Mouse (Mus musculus): ENCODE results near the gene Fhit. TPM values are rescaled to one million over a fixed set of nuclear protein-coding genes. Genes with fewer than 3 reads are reported as not detected.
"Not testable (repeated sequence)": the region's sequence is repeated elsewhere in the genome, so short reads cannot be mapped to it uniquely, and the experiment has no call there.

Fhit gene
- polyA plus RNA-seq, 1 experiment from 2014 or later: 1.6 TPM

DNA sequence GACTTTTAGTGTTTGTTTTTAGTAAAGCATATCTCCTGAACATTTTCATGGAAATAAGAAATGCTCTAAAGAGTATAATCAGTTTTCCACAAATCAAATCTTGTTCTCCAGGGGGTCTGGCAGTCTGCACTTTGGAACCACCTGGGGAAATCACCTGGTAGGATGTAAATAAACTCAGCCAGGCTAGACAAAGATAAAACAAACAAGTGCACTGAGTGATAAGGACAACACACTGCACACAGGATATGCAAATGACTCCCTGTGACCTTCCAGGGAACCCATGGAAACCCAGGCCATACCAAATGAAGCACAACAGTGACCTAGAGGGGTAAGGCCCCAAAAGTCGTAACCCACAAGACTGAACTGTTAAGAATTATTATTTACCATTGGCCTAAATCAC, 364.2 kb downstream of the Fhit start:
- H3K4me1 ChIP-seq (replicated peaks): no peaks in the 10 kb centered on the region
- no peaks in the 10 kb centered on the region for H3K27me3 ChIP-seq
- H3K4me2 ChIP-seq: no peak overlapping the region
- DNase-seq (no peak), ATAC-seq (ENCODE audit: low read depth) (no peak)
- no peak overlapping the region for H3K4me3 ChIP-seq (replicated peaks)
- no peak overlapping the region for H3K27ac ChIP-seq
- 42% methylated on average over 1 of the region's 1 CpGs for WGBS (ENCODE audit: insufficient replicate concordance)
- H3K36me3 ChIP-seq: no peaks in the 10 kb centered on the region
- no peak overlapping the region for H3K9ac ChIP-seq
- H3K9me3 ChIP-seq (replicated peaks): no peaks in the 10 kb centered on the region

DNA sequence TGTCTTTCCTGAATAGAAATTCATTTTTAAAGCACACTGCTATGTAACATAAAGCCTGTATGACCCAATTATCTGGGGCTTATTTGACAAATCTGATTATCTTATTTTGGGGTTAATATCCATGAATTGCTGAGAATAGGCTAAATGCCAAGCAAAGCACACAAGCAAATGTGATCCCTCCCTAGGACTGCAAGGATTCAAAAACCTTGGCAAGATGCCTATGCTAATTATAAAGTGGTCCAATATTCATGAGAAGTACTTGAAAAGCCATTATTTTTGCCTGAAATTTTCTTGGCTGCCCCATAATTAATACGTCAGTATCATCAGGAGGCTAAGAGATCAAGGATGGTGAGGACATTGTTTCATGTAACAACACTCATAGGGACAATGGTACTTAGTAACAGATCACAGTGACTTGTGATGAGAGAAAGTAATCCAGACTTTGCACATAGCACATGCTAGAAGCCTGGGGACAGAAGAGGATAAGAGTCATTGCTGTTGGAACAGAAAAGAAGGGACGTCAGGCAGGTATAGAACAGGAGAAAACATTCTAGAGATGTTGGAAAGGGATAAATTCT, 366.2 kb downstream of the Fhit start:
- ATAC-seq (ENCODE audit: low read depth) (no peak), DNase-seq (no peak)
- H3K4me2 ChIP-seq: no peak overlapping the region
- H3K9ac ChIP-seq: no peak overlapping the region
- H3K9me3 ChIP-seq (replicated peaks): no peaks in the 10 kb centered on the region
- no peak overlapping the region for H3K4me3 ChIP-seq (replicated peaks)
- no peaks in the 10 kb centered on the region for H3K27me3 ChIP-seq
- H3K4me1 ChIP-seq (replicated peaks): no peaks in the 10 kb centered on the region
- H3K27ac ChIP-seq: no peak overlapping the region
- H3K36me3 ChIP-seq: no peaks in the 10 kb centered on the region
- WGBS (ENCODE audit: insufficient replicate concordance): 49% methylated on average over 2 of the region's 2 CpGs

- H3K4me3 ChIP-seq (replicated peaks): no peak overlapping the region
- H3K9me3 ChIP-seq (replicated peaks): no peaks in the 10 kb centered on the region
- H3K36me3 ChIP-seq: no peaks in the 10 kb centered on the region
- DNase-seq (no peak), ATAC-seq (ENCODE audit: low read depth) (no peak)
- no peak overlapping the region for H3K9ac ChIP-seq
- H3K27me3 ChIP-seq: no peaks in the 10 kb centered on the region
- H3K4me2 ChIP-seq: no peak overlapping the region
- H3K4me1 ChIP-seq (replicated peaks): no peaks in the 10 kb centered on the region
- no peak overlapping the region for H3K27ac ChIP-seq
- WGBS (ENCODE audit: insufficient replicate concordance): 66% methylated on average over 3 of the region's 3 CpGs
Observed at GRCm38 (mm10) chr14:10783929-10784328, 377.9 kb downstream of the Fhit start.

DNA sequence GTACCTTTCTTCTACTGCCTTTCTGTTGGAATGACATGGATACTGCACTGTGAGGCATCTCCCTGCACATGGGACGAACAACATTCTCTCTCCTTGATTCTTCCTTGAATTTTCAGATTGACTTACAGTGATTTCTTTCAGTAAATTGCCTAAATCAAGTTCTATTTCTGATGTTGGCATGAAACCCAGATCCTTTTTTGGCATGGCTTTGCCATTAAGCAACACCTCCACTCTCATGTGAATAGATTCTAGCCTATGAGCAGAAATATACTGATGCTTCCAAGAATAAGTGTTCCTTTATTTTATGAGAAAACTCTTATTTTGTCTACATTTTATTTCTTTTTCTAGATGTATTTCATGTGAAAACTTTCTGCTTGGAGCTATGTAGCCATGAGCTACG, 383.1 kb downstream of the Fhit start:
- H3K36me3 ChIP-seq: no peaks in the 10 kb centered on the region
- H3K9me3 ChIP-seq (replicated peaks): no peaks in the 10 kb centered on the region
- no peak overlapping the region for H3K4me3 ChIP-seq (replicated peaks)
- H3K9ac ChIP-seq: no peak overlapping the region
- WGBS (ENCODE audit: insufficient replicate concordance): 44% methylated on average over 2 of the region's 2 CpGs
- no peaks in the 10 kb centered on the region for H3K27me3 ChIP-seq
- H3K4me2 ChIP-seq: no peak overlapping the region
- no peak overlapping the region for H3K27ac ChIP-seq
- no peaks in the 10 kb centered on the region for H3K4me1 ChIP-seq (replicated peaks)
- no peak for DNase-seq
- no peak for ATAC-seq (ENCODE audit: low read depth)

DNA sequence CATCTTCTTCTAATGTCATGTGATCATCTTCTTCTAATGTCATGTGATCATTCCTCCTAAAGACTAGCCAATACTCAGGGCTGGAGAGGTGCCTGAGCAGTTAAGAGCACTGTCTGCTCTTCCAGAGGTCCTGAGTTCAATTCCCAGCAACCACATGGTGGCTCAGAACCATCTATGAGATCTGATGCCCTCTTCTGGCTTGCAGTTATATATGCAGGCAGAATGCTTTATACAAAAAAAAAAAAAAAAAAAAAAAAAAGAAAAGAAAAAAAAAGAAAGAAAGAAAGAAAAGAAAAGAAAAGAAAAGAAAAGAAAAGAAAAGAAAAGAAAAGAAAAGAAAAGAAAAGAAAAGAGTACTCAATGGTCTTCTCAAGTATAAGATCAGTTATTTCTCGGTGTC, 407.0 kb downstream of the Fhit start:
- not testable (repeated sequence) for H3K4me3 ChIP-seq (replicated peaks); H3K4me1 ChIP-seq (replicated peaks); DNase-seq; H3K9ac ChIP-seq; ATAC-seq (ENCODE audit: low read depth); H3K9me3 ChIP-seq (replicated peaks); H3K4me2 ChIP-seq; H3K27ac ChIP-seq; H3K36me3 ChIP-seq; H3K27me3 ChIP-seq
- 58% methylated on average over 1 of the region's 1 CpGs for WGBS (ENCODE audit: insufficient replicate concordance)

DNA sequence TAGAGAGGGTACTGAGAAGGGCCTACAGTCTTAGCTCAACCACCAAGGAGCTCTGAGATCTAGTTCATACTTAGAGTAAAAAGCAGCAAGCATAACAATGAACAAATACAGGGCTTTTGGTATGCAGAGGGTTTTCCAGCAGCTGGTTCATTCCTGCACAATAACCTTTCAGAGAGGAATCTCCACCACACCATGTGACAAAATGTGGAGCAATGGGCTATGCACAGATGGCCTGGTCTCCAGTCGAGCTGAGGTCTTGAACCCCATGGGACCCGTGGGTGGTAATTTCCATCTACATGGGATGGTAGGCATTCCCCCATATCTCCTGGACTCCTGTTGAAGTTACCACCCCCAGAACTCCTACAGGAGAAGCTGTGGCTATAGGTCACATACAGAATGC, 423.8 kb downstream of the Fhit start:
- 45% methylated on average over 2 of the region's 2 CpGs for WGBS (ENCODE audit: insufficient replicate concordance)
- Histone ChIP-seq H3K4me2 (no peak overlapping the region), H3K36me3 (no peaks in the 10 kb centered on the region), H3K9me3 (replicated peaks) (no peaks in the 10 kb centered on the region), H3K9ac (no peak overlapping the region), H3K4me1 (replicated peaks) (no peaks in the 10 kb centered on the region), H3K27ac (no peak overlapping the region), H3K27me3 (no peaks in the 10 kb centered on the region), H3K4me3 (replicated peaks) (no peak overlapping the region)
- no peak for DNase-seq
- ATAC-seq (ENCODE audit: low read depth): no peak

- Histone ChIP-seq H3K27ac (no peak overlapping the region), H3K4me3 (replicated peaks) (no peak overlapping the region), H3K36me3 (no peaks in the 10 kb centered on the region), H3K4me2 (no peak overlapping the region), H3K27me3 (no peaks in the 10 kb centered on the region), H3K9ac (no peak overlapping the region), H3K4me1 (replicated peaks) (no peaks in the 10 kb centered on the region), H3K9me3 (replicated peaks) (no peaks in the 10 kb centered on the region)
- ATAC-seq (ENCODE audit: low read depth): no peak
- DNase-seq: no peak
Observed at GRCm38 (mm10) chr14:10722525-10722924, 439.3 kb downstream of the Fhit start.

GRCm38 (mm10) chr14:10712916-10713315, 448.9 kb downstream of the Fhit start:
- DNase-seq: no peak

DNA sequence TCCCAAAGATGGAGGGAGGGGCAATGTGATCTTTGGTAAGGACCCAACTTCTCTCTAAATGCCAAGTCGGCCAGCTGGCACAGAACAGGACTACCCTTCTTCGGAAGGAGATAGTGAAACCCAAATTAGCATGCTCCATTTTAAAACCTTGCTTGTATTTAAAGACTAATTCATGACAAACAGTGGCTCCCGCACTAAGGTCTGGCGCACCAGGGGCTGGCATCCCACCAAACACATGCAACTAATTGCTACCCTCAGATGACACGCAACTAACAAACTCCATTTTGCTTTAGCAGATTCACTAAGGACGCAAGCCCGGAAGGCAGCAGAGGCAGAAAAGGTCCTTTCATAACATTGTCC, 449.3 kb downstream of the Fhit start:
- H3K36me3 ChIP-seq: no peaks in the 10 kb centered on the region
- H3K27me3 ChIP-seq: no peaks in the 10 kb centered on the region
- ATAC-seq (ENCODE audit: low read depth) (no peak), DNase-seq (no peak)
- no peaks in the 10 kb centered on the region for H3K4me1 ChIP-seq (replicated peaks)
- 73% methylated on average over 7 of the region's 7 CpGs for WGBS (ENCODE audit: insufficient replicate concordance)
- H3K9me3 ChIP-seq (replicated peaks): no peaks in the 10 kb centered on the region
- no peak overlapping the region for H3K9ac ChIP-seq
- no peak overlapping the region for H3K4me2 ChIP-seq
- no peak overlapping the region for H3K4me3 ChIP-seq (replicated peaks)
- no peak overlapping the region for H3K27ac ChIP-seq

More at GRCm38 (mm10) chr14:10712916-10713315, 448.9 kb downstream of the Fhit start:
- Histone ChIP-seq H3K4me2 (no peak overlapping the region), H3K4me1 (replicated peaks) (no peaks in the 10 kb centered on the region), H3K27ac (no peak overlapping the region), H3K9ac (no peak overlapping the region), H3K4me3 (replicated peaks) (no peak overlapping the region), H3K36me3 (no peaks in the 10 kb centered on the region), H3K27me3 (no peaks in the 10 kb centered on the region), H3K9me3 (replicated peaks) (no peaks in the 10 kb centered on the region)
- ATAC-seq (ENCODE audit: low read depth): no peak
- WGBS (ENCODE audit: insufficient replicate concordance): 59% methylated on average over 3 of the region's 3 CpGs

DNA sequence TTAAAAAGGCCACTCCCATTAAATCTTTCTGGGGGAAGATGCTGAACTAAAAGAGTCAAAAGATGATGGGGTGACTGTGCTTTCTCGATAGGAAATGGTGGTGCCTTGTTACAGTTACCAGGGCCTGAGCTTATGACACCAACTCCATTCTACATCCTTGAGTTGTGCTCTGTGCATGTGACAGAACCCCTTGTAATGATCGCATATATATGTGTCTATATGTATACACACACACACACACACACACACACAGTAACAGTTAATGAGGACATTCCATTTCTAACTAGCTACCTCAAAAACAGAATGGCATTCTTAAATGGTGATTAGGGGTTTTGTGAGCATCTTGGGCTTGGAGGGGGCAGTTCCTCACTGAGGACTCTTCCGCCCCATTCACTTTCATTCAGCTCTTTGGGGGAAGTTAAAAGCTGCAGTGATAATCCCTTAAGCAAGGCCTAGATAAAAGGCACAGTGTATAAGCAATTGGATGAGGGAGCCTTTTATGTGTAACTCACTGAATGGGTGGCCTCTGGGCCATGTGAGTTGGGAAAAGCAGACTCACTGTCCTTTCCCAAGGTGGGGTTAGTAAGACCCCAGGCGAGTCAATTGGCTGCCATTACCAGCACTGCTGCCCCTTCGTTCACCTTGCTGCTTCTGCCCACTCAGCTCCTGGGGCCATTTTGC, 449.9 kb downstream of the Fhit start:
- no peaks in the 10 kb centered on the region for H3K36me3 ChIP-seq
- 70% methylated on average over 5 of the region's 5 CpGs for WGBS (ENCODE audit: insufficient replicate concordance)
- no peak for ATAC-seq (ENCODE audit: low read depth)

GRCm38 (mm10) chr14:10710796-10711311, 451.0 kb downstream of the Fhit start:
- H3K4me2 ChIP-seq: no peak overlapping the region
- no peak for ATAC-seq (ENCODE audit: low read depth)
- no peaks in the 10 kb centered on the region for H3K4me1 ChIP-seq (replicated peaks)
- H3K36me3 ChIP-seq: no peaks in the 10 kb centered on the region
- no peak overlapping the region for H3K4me3 ChIP-seq (replicated peaks)
- no peaks in the 10 kb centered on the region for H3K9me3 ChIP-seq (replicated peaks)
- no peaks in the 10 kb centered on the region for H3K27me3 ChIP-seq
- DNase-seq: no peak
- H3K27ac ChIP-seq: no peak overlapping the region
- no peak overlapping the region for H3K9ac ChIP-seq
- 78% methylated on average over 12 of the region's 12 CpGs for WGBS (ENCODE audit: insufficient replicate concordance)

More for the DNA sequence above, 449.9 kb downstream of the Fhit start:
- Histone ChIP-seq H3K4me1 (replicated peaks) (no peaks in the 10 kb centered on the region), H3K27ac (no peak overlapping the region), H3K9me3 (replicated peaks) (no peaks in the 10 kb centered on the region), H3K4me2 (no peak overlapping the region), H3K4me3 (replicated peaks) (no peak overlapping the region), H3K27me3 (no peaks in the 10 kb centered on the region), H3K9ac (no peak overlapping the region)
- no peak for DNase-seq

DNA sequence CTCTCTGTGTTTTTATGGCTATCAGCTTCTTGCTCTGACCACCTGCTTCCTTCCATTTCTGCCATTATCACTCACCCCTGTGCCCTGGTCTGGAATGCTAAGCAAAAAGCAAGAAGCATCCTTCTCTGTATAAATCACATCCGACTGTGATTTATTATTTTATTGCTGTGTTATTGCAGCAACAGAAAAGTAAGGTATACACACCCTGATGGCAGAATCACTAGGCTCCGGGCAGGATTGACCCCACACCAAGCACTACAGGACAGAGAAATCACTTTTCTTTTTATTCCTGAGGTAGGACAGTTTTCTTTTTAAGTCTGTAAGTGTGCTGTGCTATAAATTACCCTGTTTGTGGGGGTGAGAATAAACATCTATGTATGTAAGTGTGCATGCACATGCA, 460.1 kb downstream of the Fhit start:
- Histone ChIP-seq H3K27me3 (no peaks in the 10 kb centered on the region), H3K9ac (no peak overlapping the region), H3K4me3 (replicated peaks) (no peak overlapping the region), H3K4me1 (replicated peaks) (no peaks in the 10 kb centered on the region), H3K36me3 (no peaks in the 10 kb centered on the region), H3K27ac (no peak overlapping the region), H3K9me3 (replicated peaks) (no peaks in the 10 kb centered on the region), H3K4me2 (no peak overlapping the region)
- no peak for ATAC-seq (ENCODE audit: low read depth)
- DNase-seq: no peak
- WGBS (ENCODE audit: insufficient replicate concordance): 42% methylated on average over 2 of the region's 2 CpGs
